Mouse (Mus musculus): ENCODE measurements around the gene Cfap54. TPM values are rescaled to one million over a fixed set of nuclear protein-coding genes. Genes with fewer than 3 reads are reported as not detected.

Cfap54 gene
- polyA plus RNA-seq, 1 experiment from 2014 or later: 0.80 TPM

DNA sequence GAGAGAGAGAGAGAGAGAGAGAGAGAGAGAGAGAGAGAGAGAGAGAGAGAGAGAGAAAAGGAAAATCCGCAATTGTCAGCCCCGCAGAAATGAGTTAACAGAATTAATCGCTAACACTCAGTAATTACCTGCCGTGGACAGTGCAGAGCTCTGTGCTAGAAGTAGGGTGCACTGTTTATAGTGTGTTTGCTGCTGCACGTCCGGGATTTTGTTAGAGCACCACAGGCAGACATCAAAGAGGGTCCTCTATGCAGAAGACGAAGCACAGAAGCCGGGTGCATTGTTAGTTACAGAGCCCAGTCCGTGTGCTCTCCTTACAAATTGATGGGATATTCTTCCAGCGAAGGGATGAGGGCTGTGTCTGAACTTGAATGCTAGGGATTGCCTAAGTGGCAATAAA is 289.5 kb downstream of the Cfap54 start:
- Histone ChIP-seq H3K9ac (ENCODE audit: low read depth, low read length) (no peak overlapping the region), H3K4me1 (replicated peaks; ENCODE audit: insufficient read depth, low read length) (no peaks in the 10 kb centered on the region), H3K4me2 (ENCODE audit: low read length) (no peak overlapping the region), H3K27me3 (ENCODE audit: insufficient read depth, low read length) (no peaks in the 10 kb centered on the region), H3K27ac (no peak overlapping the region), H3K9me3 (replicated peaks; ENCODE audit: low read length) (no peaks in the 10 kb centered on the region), H3K36me3 (ENCODE audit: insufficient read depth, low read length) (no peaks in the 10 kb centered on the region), H3K4me3 (replicated peaks; ENCODE audit: low read depth, low read length) (no peak overlapping the region)
- TF ChIP-seq CTCF (IDR thresholded peaks at IDR 0.05; ENCODE audit: low read depth): no peak
- no peak for DNase-seq (ENCODE audit: low spot score)
- no peak for ATAC-seq (replicated peaks; ENCODE audit: low FRiP score, low read depth)
- WGBS: 84% methylated on average over 10 of the region's 10 CpGs

- TF ChIP-seq CTCF (IDR thresholded peaks at IDR 0.05; ENCODE audit: low read depth): no peak
- Histone ChIP-seq H3K9ac (ENCODE audit: low read depth, low read length) (no peak overlapping the region), H3K36me3 (ENCODE audit: insufficient read depth, low read length) (no peaks in the 10 kb centered on the region), H3K4me2 (ENCODE audit: low read length) (no peak overlapping the region), H3K27ac (no peak overlapping the region), H3K4me1 (replicated peaks; ENCODE audit: insufficient read depth, low read length) (no peaks in the 10 kb centered on the region), H3K4me3 (replicated peaks; ENCODE audit: low read depth, low read length) (no peak overlapping the region), H3K27me3 (ENCODE audit: insufficient read depth, low read length) (no peaks in the 10 kb centered on the region), H3K9me3 (replicated peaks; ENCODE audit: low read length) (no peaks in the 10 kb centered on the region)
- 85% methylated on average over 9 of the region's 9 CpGs for WGBS
- ATAC-seq (replicated peaks; ENCODE audit: low FRiP score, low read depth): no peak
- no peak for DNase-seq (ENCODE audit: low spot score)
These were observed 289.9 kb downstream of the Cfap54 start for GRCm38 (mm10) chr10:92791531-92791900.

DNA sequence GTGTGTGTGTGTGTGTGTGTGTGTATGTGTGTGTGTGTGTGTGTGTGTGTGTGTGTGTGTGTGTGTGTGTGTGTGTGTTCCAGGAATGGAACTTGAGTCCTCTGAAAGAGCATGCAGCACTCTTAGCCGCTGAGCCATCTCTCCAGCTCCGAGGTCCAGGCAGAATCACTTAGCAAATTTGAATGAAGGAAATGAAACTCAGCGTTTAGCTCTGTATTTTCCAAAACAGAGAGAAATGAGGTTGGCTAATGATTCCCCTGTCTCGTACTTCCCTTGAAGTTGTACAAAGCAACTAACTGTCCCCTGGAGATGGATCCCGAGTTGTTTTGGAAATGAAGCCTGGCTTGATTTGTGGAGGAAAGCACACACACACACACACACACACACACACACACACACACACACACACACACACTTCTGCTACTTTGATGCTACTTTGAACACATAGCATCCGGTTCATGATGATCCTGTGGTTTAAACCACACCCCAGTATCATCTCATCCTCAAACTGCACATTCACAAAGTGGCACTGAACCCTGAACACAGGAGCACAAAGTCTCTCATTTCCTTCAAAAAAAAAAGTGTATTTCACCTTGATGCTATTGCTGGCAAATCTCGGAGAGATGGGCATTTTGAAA is 290.4 kb downstream of the Cfap54 start:
- TF ChIP-seq CTCF (IDR thresholded peaks at IDR 0.05; ENCODE audit: low read depth): no peak
- 70% methylated on average over 7 of the region's 7 CpGs for WGBS
- H3K9me3 ChIP-seq (replicated peaks; ENCODE audit: low read length): no peaks in the 10 kb centered on the region
- DNase-seq (ENCODE audit: low spot score) (no peak), ATAC-seq (replicated peaks; ENCODE audit: low FRiP score, low read depth) (no peak)
- no peak overlapping the region for H3K4me2 ChIP-seq (ENCODE audit: low read length)
- H3K27ac ChIP-seq: no peak overlapping the region
- H3K27me3 ChIP-seq (ENCODE audit: insufficient read depth, low read length): no peaks in the 10 kb centered on the region
- no peak overlapping the region for H3K4me3 ChIP-seq (replicated peaks; ENCODE audit: low read depth, low read length)
- H3K9ac ChIP-seq (ENCODE audit: low read depth, low read length): no peak overlapping the region
- H3K36me3 ChIP-seq (ENCODE audit: insufficient read depth, low read length): no peaks in the 10 kb centered on the region
- H3K4me1 ChIP-seq (replicated peaks; ENCODE audit: insufficient read depth, low read length): no peaks in the 10 kb centered on the region

DNA sequence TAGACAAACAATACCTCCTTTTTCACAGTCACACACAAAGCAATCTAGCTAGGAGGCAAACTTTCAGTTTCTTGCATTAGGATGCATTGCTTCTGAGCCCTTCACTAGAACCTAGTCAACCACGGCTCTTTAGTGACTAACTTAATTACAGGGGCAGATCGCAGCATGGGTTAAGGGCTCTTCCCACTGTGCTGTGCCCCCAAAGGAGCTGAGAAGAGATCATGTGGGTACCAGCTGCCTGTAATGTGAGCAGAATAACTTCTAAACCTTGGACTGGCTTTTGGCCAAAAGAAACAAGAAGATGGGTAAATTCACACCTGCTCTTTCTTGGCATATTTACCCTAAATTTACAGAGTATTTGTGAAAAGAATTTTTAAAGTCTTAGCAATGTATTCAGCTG is 291.2 kb downstream of the Cfap54 start:
- H3K9ac ChIP-seq (ENCODE audit: low read depth, low read length): no peak overlapping the region
- H3K4me1 ChIP-seq (replicated peaks; ENCODE audit: insufficient read depth, low read length): no peaks in the 10 kb centered on the region
- no peak overlapping the region for H3K27ac ChIP-seq
- no peaks in the 10 kb centered on the region for H3K9me3 ChIP-seq (replicated peaks; ENCODE audit: low read length)
- no peaks in the 10 kb centered on the region for H3K27me3 ChIP-seq (ENCODE audit: insufficient read depth, low read length)
- no peak for TF ChIP-seq CTCF (IDR thresholded peaks at IDR 0.05; ENCODE audit: low read depth)
- H3K4me3 ChIP-seq (replicated peaks; ENCODE audit: low read depth, low read length): no peak overlapping the region
- DNase-seq (ENCODE audit: low spot score) (peak; percentile 18), ATAC-seq (replicated peaks; ENCODE audit: low FRiP score, low read depth) (no peak)
- H3K4me2 ChIP-seq (ENCODE audit: low read length): no peak overlapping the region
- 18% methylated on average over 2 of the region's 2 CpGs for WGBS
- H3K36me3 ChIP-seq (ENCODE audit: insufficient read depth, low read length): no peaks in the 10 kb centered on the region

GRCm38 (mm10) chr10:92788410-92789096 is 292.9 kb downstream of the Cfap54 start:
- H3K4me3 ChIP-seq (replicated peaks; ENCODE audit: low read depth, low read length): no peak overlapping the region
- no peak overlapping the region for H3K27ac ChIP-seq
- H3K9me3 ChIP-seq (replicated peaks; ENCODE audit: low read length): no peaks in the 10 kb centered on the region
- no peak overlapping the region for H3K4me2 ChIP-seq (ENCODE audit: low read length)
- 57% methylated on average over 13 of the region's 13 CpGs for WGBS
- no peaks in the 10 kb centered on the region for H3K27me3 ChIP-seq (ENCODE audit: insufficient read depth, low read length)
- DNase-seq (ENCODE audit: low spot score): no peak
- no peak for TF ChIP-seq CTCF (IDR thresholded peaks at IDR 0.05; ENCODE audit: low read depth)
- H3K4me1 ChIP-seq (replicated peaks; ENCODE audit: insufficient read depth, low read length): no peaks in the 10 kb centered on the region
- no peak overlapping the region for H3K9ac ChIP-seq (ENCODE audit: low read depth, low read length)
- no peaks in the 10 kb centered on the region for H3K36me3 ChIP-seq (ENCODE audit: insufficient read depth, low read length)
- no peak for ATAC-seq (replicated peaks; ENCODE audit: low FRiP score, low read depth)

- 81% methylated on average over 5 of the region's 5 CpGs for WGBS
- Histone ChIP-seq H3K36me3 (ENCODE audit: insufficient read depth, low read length) (no peaks in the 10 kb centered on the region), H3K9ac (ENCODE audit: low read depth, low read length) (no peak overlapping the region), H3K4me1 (replicated peaks; ENCODE audit: insufficient read depth, low read length) (no peaks in the 10 kb centered on the region), H3K27ac (no peak overlapping the region), H3K4me2 (ENCODE audit: low read length) (no peak overlapping the region), H3K4me3 (replicated peaks; ENCODE audit: low read depth, low read length) (no peak overlapping the region), H3K9me3 (replicated peaks; ENCODE audit: low read length) (no peaks in the 10 kb centered on the region), H3K27me3 (ENCODE audit: insufficient read depth, low read length) (no peaks in the 10 kb centered on the region)
- no peak for TF ChIP-seq CTCF (IDR thresholded peaks at IDR 0.05; ENCODE audit: low read depth)
- no peak for ATAC-seq (replicated peaks; ENCODE audit: low FRiP score, low read depth)
- no peak for DNase-seq (ENCODE audit: low spot score)
These were observed 298.7 kb downstream of the Cfap54 start for GRCm38 (mm10) chr10:92782691-92783090.
